Mouse (Mus musculus) cerebellum, adult 9-11 months (tissue): ENCODE data around the gene Gm28051.

Experiments
- DNase-seq: peaks from one replicate; pipeline ENCODE4 v3.0.0; 2022

Gene Gm28051

DNA sequence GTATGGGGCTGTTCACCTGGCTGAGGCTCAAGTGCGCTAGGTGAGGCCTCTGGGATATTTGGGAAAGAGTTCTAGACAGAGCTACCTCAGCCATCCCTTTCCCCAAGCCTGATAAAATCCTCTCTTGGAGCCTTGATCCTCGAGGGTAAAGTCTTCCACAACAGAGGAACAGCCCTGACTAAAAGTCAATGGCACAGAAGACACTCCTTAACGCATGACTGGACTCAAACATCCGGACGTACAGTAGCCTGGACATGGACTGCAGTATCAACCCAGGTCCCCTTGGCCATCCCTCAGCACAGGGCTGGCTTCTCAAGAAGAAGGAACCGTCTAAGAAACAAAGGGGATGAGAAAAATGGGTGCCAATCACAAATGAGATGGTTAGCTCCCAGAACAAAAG, 74.1 kb downstream of the Gm28051 start:
- DNase-seq = no peak

DNA sequence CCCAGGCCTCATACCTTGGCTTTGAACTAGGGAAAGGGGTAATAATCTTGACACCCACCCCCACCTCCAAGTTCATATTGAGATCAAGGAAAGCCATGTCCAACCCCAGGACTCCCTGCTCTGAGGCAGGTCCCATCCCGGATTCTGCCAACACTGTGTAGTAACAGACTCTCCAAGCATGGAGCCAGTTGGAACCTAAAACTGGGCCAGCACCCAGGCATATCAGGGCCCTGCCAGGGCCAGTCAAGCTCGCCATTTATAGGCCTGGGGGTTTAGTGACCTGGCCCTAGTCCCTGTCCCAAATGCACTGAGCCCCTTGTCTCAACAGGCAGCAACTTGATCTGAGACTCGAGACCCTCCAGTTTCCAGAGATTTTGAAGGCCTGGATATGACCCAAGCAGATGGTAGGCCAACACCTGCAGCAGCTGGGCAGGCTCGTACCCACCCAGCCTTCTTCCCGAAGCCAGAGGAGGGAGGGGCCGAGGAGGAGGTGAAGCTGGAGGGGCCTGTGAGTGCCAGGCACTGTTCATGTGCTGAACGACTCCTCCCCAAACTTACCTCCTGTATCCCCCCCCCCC, 74.8 kb downstream of the Gm28051 start:
- no peak for DNase-seq

- no peak for DNase-seq
Observed at GRCm38 (mm10) chr12:102682085-102682484, 75.5 kb downstream of the Gm28051 start.

DNA sequence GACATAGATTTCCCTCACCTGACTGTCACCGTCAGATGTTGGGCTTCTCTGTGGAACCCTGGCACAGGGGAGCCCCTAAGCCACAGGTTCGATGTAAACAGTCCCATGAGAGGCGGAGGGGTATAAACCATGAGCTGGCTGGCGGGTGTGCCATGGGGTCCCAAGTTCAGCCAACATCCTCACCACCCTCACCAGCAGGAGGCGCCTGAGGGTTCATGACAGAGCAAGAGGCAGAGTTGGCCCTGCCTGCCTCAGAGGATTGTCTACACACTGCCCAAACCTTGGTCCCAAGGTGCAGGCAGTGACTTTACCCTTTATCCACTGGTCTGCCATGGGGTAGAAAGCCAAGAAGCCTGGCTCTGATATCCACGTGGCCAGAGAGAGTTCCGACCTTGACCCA, 76.0 kb downstream of the Gm28051 start:
- no peak for DNase-seq

DNA sequence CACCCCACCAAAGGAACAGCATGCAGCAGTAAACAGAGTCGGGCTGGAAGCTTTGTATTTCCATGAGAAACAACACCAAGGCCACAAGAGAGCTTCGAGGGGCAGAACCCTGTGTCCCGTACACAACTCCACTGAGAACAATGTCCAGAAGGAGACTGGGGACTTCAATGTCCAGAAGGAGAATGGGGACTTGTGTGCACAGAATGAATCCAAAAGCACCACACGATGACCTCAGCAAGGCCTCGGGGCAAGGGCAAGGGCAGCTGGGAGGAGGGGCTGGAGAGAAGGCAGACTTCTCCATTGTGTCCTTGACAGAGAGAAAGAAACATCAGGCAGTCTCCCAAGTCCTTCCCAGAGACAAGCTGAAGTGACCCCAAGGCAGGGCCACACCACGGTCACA, 78.7 kb downstream of the Gm28051 start:
- DNase-seq = no peak

GRCm38 (mm10) chr12:102677089-102677488, 80.5 kb downstream of the Gm28051 start:
- DNase-seq = no peak

- no peak for DNase-seq
Observed at GRCm38 (mm10) chr12:102674556-102674955, 83.0 kb downstream of the Gm28051 start.

- DNase-seq = no peak
Observed at GRCm38 (mm10) chr12:102674123-102674522, 83.4 kb downstream of the Gm28051 start.

- peak; percentile 76 for DNase-seq
Observed at GRCm38 (mm10) chr12:102672857-102673839, 84.4 kb downstream of the Gm28051 start.

DNA sequence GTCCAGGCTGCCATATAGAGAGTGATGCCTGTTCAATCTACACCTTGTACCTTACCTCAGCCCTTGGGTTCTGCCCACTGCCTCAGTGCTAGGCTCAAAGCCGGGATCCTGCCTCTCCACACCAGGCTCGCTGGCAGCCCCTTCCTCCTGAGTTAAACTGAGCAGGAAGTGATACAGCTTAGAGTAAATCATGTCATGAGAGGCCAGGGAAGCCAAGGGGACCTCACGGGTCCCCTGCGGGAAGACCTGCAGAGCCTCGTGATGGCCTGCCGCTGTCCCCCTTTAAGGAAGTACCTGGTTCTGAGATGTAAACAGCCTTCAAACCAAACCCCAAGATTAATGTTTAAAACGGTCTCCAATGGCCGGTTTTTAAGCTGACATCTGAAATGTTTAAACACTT, 85.4 kb downstream of the Gm28051 start:
- no peak for DNase-seq

DNA sequence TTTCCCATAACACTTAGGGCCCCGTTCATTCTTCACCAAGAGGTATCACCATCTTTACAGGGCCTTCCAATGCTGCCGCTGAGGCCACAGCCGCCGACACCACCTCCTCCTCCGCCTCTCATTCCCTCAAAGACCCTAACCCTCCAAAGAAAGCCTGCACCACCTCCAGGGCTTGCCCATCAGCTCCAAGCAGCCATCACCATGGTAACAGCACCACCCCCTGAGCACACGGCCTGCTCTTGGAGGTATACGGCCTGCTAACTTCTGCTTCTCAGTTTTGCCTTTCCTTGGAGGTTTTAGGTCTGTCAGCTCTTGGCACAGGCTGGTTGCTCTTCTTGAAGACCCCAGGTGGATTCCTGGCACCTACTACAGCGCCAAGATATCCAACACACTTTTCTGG, 86.7 kb downstream of the Gm28051 start:
- no peak for DNase-seq
